Mouse (Mus musculus): ENCODE measurements around the gene Dupd1. TPM values are rescaled to one million over a fixed set of nuclear protein-coding genes. Genes with fewer than 3 reads are reported as not detected.
A peak's percentile ranks its signal among the peaks of the same experiment; 100 is the strongest.
"Not testable (repeated sequence)": the region's sequence is repeated elsewhere in the genome, so short reads cannot be mapped to it uniquely, and the experiment has no call there.

The Dupd1 gene
- polyA plus RNA-seq, 1 experiment: 0.10 TPM

GRCm38 (mm10) chr14:21686376-21687279 is 27.7 kb downstream of the Dupd1 start:
- TF ChIP-seq POLR2A (IDR thresholded peaks at IDR 0.05; ENCODE audit: borderline replicate concordance, extremely low read depth, insufficient read depth, insufficient read length, poor library complexity, severe bottlenecking): no peak
- TF ChIP-seq CTCF (IDR thresholded peaks at IDR 0.05; ENCODE audit: borderline replicate concordance, extremely low read depth, insufficient read depth, insufficient read length): no peak
- no peak for DNase-seq (ENCODE audit: low read depth)

GRCm38 (mm10) chr14:21685411-21686146 is 28.8 kb downstream of the Dupd1 start:
- no peak for TF ChIP-seq POLR2A (IDR thresholded peaks at IDR 0.05; ENCODE audit: borderline replicate concordance, extremely low read depth, insufficient read depth, insufficient read length, poor library complexity, severe bottlenecking)
- no peak for TF ChIP-seq CTCF (IDR thresholded peaks at IDR 0.05; ENCODE audit: borderline replicate concordance, extremely low read depth, insufficient read depth, insufficient read length)

GRCm38 (mm10) chr14:21683834-21684233 is 30.5 kb downstream of the Dupd1 start:
- no peak for DNase-seq (ENCODE audit: low read depth)

More at GRCm38 (mm10) chr14:21685411-21686146, 28.8 kb downstream of the Dupd1 start:
- no peak for DNase-seq (ENCODE audit: low read depth)

DNA sequence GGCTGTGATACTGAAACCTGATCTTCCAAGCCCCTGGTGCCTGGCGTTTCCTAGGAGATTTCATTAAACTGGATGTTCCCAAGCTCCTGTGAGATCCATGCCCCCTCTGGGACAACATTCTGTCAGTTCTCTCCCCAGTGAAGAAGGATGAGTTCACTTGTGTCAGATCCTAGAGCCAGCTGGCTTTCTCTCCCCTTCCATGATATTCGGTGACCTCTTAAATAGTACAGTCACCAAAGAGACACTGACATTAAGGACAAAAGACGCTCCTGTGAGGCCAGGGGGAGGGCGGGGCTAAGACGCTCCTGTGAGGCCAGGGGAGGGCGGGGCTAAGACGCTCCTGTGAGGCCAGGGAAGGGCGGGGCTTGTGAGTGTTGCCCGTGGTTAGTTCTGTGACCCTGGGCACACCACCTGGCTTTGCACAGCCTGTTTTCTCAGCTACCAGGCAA is 31.7 kb downstream of the Dupd1 start:
- peak; percentile 83 for DNase-seq (ENCODE audit: low read depth)
- TF ChIP-seq POLR2A (IDR thresholded peaks at IDR 0.05; ENCODE audit: borderline replicate concordance, extremely low read depth, insufficient read depth, insufficient read length, poor library complexity, severe bottlenecking) (no peak), CTCF (IDR thresholded peaks at IDR 0.05; ENCODE audit: borderline replicate concordance, extremely low read depth, insufficient read depth, insufficient read length) (no peak)

More at GRCm38 (mm10) chr14:21683834-21684233, 30.5 kb downstream of the Dupd1 start:
- TF ChIP-seq CTCF (IDR thresholded peaks at IDR 0.05; ENCODE audit: borderline replicate concordance, extremely low read depth, insufficient read depth, insufficient read length): no peak
- TF ChIP-seq POLR2A (IDR thresholded peaks at IDR 0.05; ENCODE audit: borderline replicate concordance, extremely low read depth, insufficient read depth, insufficient read length, poor library complexity, severe bottlenecking): no peak

- TF ChIP-seq POLR2A (IDR thresholded peaks at IDR 0.05; ENCODE audit: borderline replicate concordance, extremely low read depth, insufficient read depth, insufficient read length, poor library complexity, severe bottlenecking) (no peak), CTCF (IDR thresholded peaks at IDR 0.05; ENCODE audit: borderline replicate concordance, extremely low read depth, insufficient read depth, insufficient read length) (no peak)
- DNase-seq (ENCODE audit: low read depth): peak; percentile 56
These were observed 34.7 kb downstream of the Dupd1 start for GRCm38 (mm10) chr14:21679631-21680201.

DNA sequence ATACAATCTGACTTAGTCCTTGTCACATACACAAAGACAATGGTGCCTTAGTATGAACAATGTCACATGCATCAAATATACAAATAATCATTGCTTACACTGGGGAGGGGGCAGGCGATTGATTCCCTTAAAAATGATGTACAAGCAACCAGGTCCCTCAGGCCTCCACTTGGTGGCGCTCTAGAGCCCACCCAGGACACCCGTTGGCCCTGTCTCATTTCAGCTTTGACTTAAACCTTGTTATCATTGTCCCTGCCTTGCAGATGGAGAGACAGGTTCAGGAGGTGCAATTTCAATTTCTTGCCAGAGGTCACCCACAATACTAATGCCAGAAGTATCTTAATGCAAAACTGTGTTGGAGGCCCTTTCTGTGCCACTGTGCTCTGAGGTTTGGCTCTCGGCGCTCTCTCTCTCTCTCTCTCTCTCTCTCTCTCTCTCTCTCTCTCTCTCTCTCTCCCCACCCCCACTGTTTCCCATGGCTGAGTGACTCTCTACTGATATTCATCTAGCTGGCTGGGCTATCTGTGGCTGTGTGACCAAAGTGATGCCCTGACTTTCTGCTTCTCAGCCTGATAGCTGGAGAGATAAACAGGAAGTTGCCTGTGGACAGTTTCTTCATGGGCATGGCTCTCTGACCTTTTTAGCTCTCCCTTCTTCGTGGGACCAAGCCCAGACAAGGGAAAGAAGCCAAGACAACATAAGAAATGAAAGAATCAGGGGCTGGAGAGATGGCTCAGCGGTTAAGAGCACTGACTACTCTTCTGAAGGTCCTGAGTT is 35.7 kb downstream of the Dupd1 start:
- DNase-seq (ENCODE audit: low read depth): peak; percentile 60

DNA sequence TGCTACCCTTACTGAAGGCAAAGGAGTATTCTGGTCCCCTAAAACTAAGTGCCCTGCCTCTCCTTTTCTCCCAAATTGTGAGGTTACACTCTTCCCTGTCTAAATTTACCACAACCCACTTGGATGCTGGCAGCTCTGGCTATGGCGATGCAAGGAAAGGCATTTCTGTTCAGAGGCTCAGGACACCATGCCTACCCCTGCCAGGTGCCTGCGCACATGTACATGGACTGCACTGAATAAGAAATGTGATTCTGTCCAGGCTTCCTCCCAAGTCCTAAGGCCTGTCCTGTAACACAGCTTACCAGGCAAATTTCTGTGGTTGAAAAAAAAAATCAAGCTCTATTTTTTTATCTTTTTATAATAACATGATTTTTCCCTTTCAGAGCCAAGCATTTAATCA is 38.2 kb downstream of the Dupd1 start:
- TF ChIP-seq POLR2A (IDR thresholded peaks at IDR 0.05; ENCODE audit: borderline replicate concordance, extremely low read depth, insufficient read depth, insufficient read length, poor library complexity, severe bottlenecking) (no peak), CTCF (IDR thresholded peaks at IDR 0.05; ENCODE audit: borderline replicate concordance, extremely low read depth, insufficient read depth, insufficient read length) (no peak)
- no peak for DNase-seq (ENCODE audit: low read depth)

More for the DNA sequence above, 35.7 kb downstream of the Dupd1 start:
- peak; percentile 73 for TF ChIP-seq CTCF (IDR thresholded peaks at IDR 0.05; ENCODE audit: borderline replicate concordance, extremely low read depth, insufficient read depth, insufficient read length)
- TF ChIP-seq POLR2A (IDR thresholded peaks at IDR 0.05; ENCODE audit: borderline replicate concordance, extremely low read depth, insufficient read depth, insufficient read length, poor library complexity, severe bottlenecking): no peak

- peak; percentile 74 for DNase-seq (ENCODE audit: low read depth)
- no peak; the same call in 1 of the 2 replicates for TF ChIP-seq CTCF (IDR thresholded peaks at IDR 0.05; ENCODE audit: borderline replicate concordance, extremely low read depth, insufficient read depth, insufficient read length)
- TF ChIP-seq POLR2A (IDR thresholded peaks at IDR 0.05; ENCODE audit: borderline replicate concordance, extremely low read depth, insufficient read depth, insufficient read length, poor library complexity, severe bottlenecking): no peak
These were observed 39.9 kb downstream of the Dupd1 start for GRCm38 (mm10) chr14:21674471-21674870.

GRCm38 (mm10) chr14:21673100-21673499 is 41.3 kb downstream of the Dupd1 start:
- TF ChIP-seq POLR2A (IDR thresholded peaks at IDR 0.05; ENCODE audit: borderline replicate concordance, extremely low read depth, insufficient read depth, insufficient read length, poor library complexity, severe bottlenecking) (no peak), CTCF (IDR thresholded peaks at IDR 0.05; ENCODE audit: borderline replicate concordance, extremely low read depth, insufficient read depth, insufficient read length) (no peak)
- no peak for DNase-seq (ENCODE audit: low read depth)

DNA sequence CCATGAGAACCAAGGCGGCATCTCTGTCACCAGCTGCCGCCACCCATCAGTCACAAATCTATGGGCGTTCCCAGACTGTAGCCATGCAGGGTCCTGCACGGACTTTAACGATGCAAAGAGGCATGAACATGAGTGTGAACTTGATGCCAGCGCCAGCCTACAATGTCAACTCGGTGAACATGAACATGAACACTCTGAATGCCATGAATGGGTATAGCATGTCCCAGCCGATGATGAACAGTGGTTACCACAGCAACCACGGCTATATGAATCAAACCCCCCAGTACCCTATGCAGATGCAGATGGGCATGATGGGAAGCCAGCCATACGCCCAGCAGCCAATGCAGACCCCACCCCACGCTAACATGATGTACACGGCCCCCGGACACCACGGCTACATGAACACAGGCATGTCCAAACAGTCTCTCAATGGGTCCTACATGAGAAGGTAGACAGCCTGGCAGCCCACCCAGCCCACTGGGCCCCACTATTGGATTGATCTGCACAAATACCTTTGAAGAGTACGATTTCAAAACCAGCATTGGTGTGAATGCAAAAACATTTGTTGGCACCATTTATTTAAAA is 43.9 kb downstream of the Dupd1 start:
- not testable (repeated sequence) for DNase-seq (ENCODE audit: low read depth)

All from brain, embryonic 14.5 days (tissue).